Mouse (Mus musculus): ENCODE measurements at regions not wholly inside any gene's neighbourhood (a gene's known extent, or its start where the extent isn't known, plus 50 kb on each side); places are given as distances from the start of the nearest gene placed in this dataset.

DNA sequence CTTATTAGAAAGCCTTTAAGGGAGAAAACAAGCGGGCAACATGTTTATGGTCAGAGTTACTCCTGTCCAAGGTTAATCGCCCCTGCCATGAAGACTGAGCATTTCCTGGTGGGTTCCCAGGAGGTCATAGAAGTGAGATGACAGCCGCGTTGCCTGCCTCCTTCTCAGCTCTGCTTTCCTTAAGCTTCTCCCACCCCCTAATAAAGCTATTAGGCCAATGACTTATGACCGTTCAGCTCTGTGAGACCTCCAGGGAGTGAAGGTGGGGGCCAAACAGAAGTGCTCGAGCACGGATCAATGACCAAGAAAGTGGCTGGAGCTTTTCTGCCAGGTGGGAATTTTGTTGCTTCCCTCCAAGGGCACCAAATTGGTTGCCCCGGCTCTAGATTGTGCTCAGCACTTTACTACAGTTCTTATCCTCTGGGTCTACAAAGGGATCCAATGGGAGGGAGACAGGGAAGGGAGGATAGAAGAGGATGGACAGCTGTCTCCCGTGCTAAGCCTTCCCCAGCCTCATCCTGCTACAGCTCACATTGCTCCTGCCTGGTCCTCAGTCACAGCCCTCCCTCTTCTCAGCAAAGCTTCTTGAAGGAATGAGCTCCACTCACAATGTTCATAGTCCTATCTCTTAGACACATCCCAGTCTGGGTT is 151.1 kb upstream of the Ppp2r3a start:
- DNase-seq (ENCODE audit: low spot score in 2 of 2), result no peak

DNA sequence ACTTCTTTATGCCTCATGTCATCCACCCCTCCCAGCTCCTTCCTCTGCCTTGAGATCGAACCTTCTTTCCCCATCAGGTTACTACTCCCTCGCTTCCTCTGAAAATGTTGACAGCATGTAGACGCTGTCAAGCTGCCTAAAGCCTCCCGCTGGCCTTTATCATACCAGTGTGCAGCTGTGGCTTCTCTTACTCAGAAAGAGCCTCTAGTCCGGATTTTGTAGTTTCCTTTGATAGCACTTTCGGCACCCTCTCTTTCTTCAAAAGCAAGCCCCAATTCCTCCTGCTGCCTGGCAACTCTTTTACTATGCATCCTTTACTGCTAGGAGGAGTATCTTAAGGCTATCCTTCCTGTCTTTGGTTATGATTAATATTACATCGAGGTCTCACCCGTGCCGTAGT is 149.8 kb upstream of the Ppp2r3a start:
- no peak for DNase-seq (ENCODE audit: low spot score in 2 of 2)

DNA sequence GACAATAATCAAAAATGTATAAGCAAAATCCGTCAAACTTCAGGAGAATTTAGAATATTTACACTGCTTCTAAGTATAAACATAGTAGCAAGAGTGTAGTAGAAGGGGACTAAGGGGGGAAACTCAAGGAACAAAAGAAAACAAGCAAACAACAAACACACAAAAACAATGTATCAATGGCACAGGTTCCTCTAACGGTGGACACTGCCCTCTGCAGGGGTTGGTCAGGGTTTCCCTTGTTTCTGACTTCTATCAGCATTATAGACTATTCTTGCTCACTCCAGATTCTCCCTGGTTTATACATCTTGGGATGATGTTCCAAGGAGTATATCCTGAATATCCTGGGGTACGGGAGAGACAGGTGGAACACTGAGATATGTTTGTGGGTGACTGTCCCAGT is 147.3 kb upstream of the Ppp2r3a start:
- DNase-seq (ENCODE audit: low spot score in 2 of 2), result no peak

DNA sequence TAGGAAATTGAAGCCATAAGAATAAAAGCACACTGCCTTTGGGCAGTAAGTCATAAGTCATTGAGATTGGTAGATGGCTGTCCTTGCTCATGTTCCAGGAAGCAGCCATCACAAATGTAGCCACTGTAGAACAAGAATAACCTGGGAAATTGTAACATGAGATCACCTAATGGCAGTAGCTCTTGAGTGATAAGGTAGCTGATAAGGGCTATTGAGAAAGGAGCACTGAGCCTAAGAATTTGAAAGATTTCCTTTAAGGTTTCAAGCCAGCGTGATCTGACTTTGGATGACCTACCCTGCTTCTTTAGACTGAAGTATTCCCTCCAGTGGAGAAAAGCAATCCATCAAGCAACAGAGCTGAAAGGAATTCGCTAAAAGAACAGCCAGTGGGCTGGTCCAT is 117.8 kb upstream of the Ppp2r3a start:
- no peak for DNase-seq (ENCODE audit: low spot score in 2 of 2)

DNA sequence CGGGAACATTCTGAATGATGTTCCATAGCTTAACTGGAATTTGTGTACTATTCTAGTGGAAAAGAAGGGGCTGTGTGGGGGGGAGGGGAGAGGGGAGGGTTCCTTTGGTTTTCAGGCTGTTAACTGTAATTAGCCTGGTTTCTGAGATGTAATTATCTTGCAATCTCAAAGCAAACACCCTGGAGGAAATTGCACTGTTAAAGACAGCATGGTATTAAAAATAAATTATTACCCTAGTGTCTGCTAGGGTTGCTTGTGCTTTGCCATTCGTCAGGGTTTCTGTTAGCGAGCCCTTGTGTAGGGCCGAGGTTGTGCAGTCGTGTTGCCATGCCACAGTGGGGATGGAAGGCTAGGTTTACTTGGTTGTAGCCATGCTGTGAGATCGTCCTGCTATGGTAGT is 105.0 kb upstream of the Ppp2r3a start:
- no peak for DNase-seq (ENCODE audit: low spot score in 2 of 2)

DNA sequence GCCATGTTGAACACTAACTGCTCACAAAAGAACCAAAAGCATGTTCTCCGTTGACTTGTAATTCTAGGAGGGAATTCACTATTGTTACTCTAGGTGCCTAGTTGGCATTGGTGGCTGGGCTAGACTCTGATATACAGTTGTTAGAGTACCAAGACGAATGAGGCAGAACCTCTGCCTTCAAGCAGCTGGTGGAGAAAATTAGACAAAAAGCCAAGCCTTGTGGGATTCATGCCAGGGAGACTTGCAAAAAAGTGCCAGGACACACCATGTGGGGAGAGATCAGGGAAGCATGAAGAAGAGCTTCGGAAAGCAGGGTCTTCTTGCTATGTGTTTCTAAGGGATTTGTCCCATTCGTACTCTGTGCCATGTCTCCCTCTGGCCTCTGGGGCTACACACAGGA is 97.2 kb upstream of the Ppp2r3a start:
- DNase-seq (ENCODE audit: low spot score in 2 of 2), result peak in 1 of 2 experiments; percentile 25

DNA sequence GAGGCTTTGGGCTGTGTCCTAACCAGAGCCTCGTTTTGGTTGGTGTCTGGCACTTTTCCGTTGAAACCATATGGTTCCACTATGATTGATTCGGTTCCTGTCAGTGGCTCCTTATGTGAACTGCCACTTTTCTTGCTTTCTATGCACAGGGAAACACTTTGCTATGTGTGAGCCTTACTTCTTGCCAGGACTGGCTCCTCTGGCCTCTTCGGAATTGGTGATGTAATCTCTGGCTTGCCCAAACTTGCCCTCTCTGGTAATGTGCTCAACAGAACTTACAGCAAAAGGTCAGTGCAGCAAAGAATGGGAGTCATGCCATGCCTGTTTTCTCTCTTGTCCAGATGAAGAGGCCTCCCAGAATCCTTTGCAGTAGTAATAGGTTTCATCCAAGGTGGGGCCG is 91.3 kb upstream of the Ppp2r3a start:
- no peak for DNase-seq (ENCODE audit: low spot score in 2 of 2)

DNA sequence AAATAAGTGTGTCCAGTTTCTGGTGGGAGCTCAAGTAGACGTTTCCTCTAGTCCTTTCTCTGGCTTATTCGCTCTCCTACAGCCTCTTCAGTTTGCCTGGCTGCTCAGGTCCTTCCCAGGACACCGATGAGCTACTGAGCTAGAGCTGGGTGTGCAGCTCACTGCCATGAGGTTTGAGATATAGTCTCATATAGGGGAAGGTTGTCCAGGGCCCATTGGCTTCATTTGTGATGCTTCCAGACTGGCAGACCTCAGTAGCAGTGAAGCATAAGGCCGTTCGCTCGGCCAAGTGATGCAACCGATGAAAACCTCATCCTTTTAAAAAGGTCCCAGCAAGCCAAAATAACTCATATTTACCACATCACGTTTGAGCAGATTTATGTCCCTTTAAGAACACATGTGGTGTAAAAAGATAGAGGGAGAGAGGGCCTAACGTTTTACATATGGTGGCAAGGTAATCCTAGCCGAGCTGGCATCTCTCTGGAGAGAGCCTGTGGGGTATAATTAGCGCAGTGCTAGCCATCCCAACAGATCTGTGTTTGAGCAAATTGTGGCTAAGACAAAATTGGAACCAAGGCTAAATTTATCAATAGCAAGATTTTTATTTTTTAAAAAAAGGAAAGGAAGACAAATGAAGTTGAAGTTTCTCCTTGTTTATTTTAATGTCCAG is 89.3 kb upstream of the Ppp2r3a start:
- no peak for DNase-seq (ENCODE audit: low spot score in 2 of 2)

DNA sequence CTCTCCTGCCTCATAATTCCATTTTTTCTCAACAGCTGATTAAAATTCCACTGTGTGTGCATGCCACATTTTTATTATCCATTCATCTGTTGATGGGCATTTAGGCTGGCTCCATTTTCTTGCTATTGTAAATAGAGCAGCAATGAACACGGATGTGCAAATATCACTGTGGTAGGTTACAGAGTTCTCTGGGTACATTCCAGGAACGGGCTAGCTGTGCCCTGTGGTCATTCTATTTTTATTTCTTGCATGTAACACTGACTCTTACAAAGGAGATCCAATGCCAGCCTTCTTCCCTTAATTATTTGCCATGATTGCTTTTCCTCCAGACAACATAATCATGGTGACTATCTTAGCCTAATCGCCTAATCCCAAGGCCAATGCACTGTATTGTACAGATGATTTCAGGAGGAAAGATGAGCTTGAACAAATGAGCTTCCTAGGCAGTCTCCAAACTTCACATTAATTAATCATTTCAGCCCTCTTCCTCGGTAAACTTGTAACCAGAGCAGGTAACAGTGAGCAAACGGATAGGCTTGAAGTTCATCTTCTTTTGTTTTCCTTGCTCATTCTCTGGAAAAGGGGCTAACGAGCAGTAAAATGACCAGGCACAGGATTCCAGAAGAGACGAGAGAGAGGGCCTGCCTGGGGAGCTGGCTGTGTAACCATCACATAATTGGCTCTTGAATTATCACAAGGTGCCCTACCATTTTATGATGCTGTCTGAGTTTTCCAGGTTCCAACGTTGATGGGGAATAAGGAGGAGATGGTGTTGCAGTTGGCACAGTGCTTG is 77.6 kb upstream of the Ppp2r3a start:
- DNase-seq (ENCODE audit: low spot score in 2 of 2), result no peak

DNA sequence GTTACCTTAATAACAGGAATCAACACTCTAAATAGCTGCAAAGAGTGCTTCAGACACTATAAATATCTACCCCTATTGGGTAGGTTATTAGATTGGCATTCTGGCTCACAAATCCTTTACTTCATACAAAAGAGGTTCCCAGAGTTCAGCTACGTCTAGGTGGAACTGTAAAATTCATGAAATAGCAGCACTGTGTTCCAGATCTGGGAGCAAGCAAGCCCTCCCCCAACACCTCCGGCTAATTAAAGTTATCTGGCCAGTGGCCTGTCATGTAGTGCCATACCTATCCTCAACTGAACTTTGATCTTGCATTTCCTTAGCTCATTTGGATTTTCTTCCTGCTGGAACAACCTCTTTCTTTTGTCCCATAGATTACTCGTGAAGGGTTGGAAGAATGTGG is 75.4 kb upstream of the Ppp2r3a start:
- DNase-seq (ENCODE audit: low spot score in 2 of 2), result no peak

DNA sequence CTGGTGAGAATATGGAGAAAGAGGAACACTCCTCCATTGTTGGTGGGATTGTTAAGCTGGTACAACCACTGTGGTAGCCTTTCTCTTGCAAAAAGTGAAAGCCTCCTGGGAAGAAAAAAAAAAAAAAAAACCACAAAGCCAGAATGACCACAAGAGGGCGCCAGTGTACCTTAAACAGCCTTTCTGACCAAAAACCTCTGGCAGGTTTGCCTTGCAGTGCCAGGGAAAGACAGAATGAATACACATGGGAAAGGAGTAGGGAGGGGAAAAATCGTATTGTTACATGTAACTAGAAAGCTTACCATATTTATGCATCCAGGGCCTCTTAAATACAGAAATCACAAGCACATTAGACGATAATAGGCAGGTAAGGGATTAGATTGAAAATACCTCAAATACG is 62.4 kb upstream of the Ppp2r3a start:
- DNase-seq (ENCODE audit: low spot score in 2 of 2), result peak; percentile 54 to 72

DNA sequence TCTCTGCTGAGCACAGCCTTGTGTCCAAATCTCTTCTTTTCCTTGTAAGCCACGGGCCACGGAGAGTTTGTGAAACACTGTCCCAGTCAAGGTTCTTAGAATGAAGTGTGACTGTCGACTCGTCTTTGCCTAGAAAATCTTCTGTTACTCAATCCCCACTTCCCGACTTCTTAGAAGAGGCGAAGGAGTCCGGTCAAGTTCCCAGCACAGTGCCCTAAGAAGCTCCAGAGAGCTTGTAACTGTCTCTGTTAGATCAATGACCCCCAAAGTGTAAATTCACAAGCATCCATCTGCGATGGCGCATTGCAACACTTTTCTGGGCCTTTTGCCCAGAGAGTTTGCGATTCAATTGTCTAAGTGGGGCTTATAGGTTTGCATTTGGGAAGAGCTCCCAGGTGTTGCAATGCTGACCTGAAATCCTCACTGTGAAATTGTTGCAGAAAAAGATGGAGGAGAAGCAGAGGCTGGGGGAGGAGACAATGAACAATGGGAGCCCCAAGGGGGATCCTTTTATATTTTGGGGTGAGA is 54.9 kb upstream of the Ppp2r3a start:
- DNase-seq (ENCODE audit: low spot score in 2 of 2), result no peak

DNA sequence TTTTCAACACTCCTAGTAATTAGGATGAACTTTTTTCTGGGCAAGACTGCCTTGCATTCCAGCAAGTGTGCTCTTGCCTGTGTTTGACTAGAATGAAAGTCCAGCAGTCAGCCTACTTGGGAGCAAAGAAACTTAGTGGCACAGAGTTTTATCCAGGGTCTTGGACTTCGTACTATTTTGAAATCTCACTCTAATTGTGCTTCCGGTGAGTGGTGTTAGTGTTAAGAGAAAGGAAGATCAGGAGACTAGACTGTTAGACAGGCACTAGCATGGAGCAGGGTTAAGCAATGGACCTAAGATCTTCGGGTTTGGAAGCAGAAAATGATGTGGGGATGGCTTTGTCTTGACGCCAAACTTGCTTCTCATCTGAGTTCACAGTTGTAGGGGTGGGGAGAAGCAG is 54.1 kb upstream of the Ppp2r3a start:
- no peak for DNase-seq (ENCODE audit: low spot score in 2 of 2)
